Comparison of ENCODE assay signal across 7 mouse cellular contexts in the genomic region with DNA sequence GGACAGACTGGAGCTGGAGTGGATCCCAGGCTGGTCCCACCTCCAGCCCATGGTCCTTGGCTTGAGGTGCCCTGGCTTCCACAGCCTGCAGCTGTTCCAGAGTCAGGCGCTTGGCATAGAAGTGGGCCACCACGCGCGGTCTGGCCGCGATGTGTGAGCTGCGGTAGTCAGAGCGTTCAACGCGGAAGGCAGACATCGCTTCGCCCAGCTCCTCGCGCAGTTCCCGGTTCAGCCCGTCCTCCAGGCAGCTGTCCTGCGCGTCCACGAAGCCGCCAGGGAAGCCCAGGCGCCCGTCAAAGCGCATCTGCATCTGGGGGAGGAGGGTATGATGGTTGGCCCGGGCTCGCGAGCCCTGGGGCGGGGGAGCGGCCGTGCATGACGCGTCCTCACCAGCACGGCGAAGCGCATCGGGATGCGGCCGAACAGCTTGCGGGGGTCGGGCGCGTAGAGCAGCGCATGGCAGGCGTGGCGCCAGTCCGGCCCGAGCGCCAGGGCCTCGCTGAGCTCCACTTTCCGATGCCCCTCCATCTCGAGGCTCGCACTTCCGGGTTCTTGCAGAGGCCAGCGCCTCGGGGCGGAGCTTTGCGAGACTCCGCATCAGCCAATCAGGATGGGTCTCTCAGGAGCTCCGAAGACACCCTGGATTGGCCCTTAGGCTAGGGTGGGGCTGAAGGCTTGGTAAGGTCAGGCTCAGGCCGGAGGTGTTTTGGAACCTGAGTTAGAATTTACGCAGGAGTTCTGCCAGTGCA. TPM values are rescaled to one million over a fixed set of nuclear protein-coding genes. Genes with fewer than 3 reads are reported as not detected.
DNase-seq lines count a peak whose midpoint lies in the region; ATAC-seq lines count a peak whose summit lies in the region.

TSS of gene Nudt16 (minus strand) at position 572 of the 749 bp plus-strand sequence.

- ATAC-seq in intestine, embryonic 16.5 days: peak; percentile 99
- ATAC-seq in midbrain, embryonic 11.5 days (ENCODE audit: low FRiP score): peak; percentile 100

- no peaks in the 10 kb centered on the region for H3K27me3 ChIP-seq in intestine, embryonic 16.5 days (replicated peaks; ENCODE audit: control insufficient read depth, insufficient read depth, low read length)
- H3K27me3 ChIP-seq in midbrain, embryonic 11.5 days (ENCODE audit: control insufficient read depth, insufficient read depth, low read length): no peaks in the 10 kb centered on the region

- H3K9ac ChIP-seq in intestine, embryonic 16.5 days (ENCODE audit: low read depth, low read length): peak within 1 kb of the TSS; percentile 83
- H3K9ac ChIP-seq in midbrain, embryonic 11.5 days (ENCODE audit: low read length): peak within 1 kb of the TSS; percentile 85

- H3K9me3 ChIP-seq in intestine, embryonic 16.5 days (ENCODE audit: control insufficient read depth, low read length): no peaks in the 10 kb centered on the region
- no peaks in the 10 kb centered on the region for H3K9me3 ChIP-seq in midbrain, embryonic 11.5 days (ENCODE audit: control insufficient read depth, low read length)

- peak within 1 kb of the TSS; percentile 86 for H3K27ac ChIP-seq in intestine, embryonic 16.5 days (ENCODE audit: low read length)
- peak within 1 kb of the TSS; percentile 77 for H3K27ac ChIP-seq in midbrain, embryonic 11.5 days (ENCODE audit: low read depth, low read length)

- intact Hi-C loops in left cerebral cortex, postnatal 36 days (cut with DNase I): loop anchor here (2.0 kb wide), 1 partner anchor 121 kb away; no protein-coding TSS in a partner anchor

- peaks cover 13% of the 10 kb centered on the region for H3K4me1 ChIP-seq in intestine, embryonic 16.5 days (ENCODE audit: control insufficient read depth, insufficient read depth, low read length)
- peaks cover 5% of the 10 kb centered on the region; the same call in 1 of the 2 replicates for H3K4me1 ChIP-seq in midbrain, embryonic 11.5 days (ENCODE audit: control insufficient read depth, insufficient read depth, low read length)

- no peaks in the 10 kb centered on the region for H3K36me3 ChIP-seq in intestine, embryonic 16.5 days (ENCODE audit: control insufficient read depth, insufficient read depth, low read length)
- H3K36me3 ChIP-seq in midbrain, embryonic 11.5 days (ENCODE audit: control insufficient read depth, insufficient read depth, low read length): no peaks in the 10 kb centered on the region

- H3K4me3 ChIP-seq in intestine, embryonic 16.5 days (ENCODE audit: low read length): peak within 1 kb of the TSS; percentile 78
- H3K4me3 ChIP-seq in midbrain, embryonic 11.5 days (ENCODE audit: low read depth, low read length): peak within 1 kb of the TSS; percentile 71

- under 1% methylated on average over 60 of the region's 60 CpGs for WGBS in intestine, embryonic 16.5 days
- whole genome bisulfite sequencing in midbrain, embryonic 11.5 days: under 1% methylated on average over 60 of the region's 60 CpGs

- peak; percentile 92 for DNase-seq in adrenal gland, adult 8-10 months
- peak; percentile 89 for DNase-seq in embryo, embryonic 9.5 days (ENCODE audit: extremely low spot score)
- peak; percentile 69 to 88 for DNase-seq in gastrocnemius, postnatal 4 days (ENCODE audit: low spot score in 2 of 2)
- peak; percentile 87 to 90 for DNase-seq in left cerebral cortex, postnatal 36 days (ENCODE audit: low spot score in 2 of 2)
- DNase-seq in midbrain, embryonic 11.5 days (ENCODE audit: low spot score, missing footprints): peak; percentile 97
- peak; percentile 94 for DNase-seq in skeletal muscle tissue, adult 2 months (ENCODE audit: low read depth, low spot score)

- peak within 1 kb of the TSS; percentile 85 for H3K4me2 ChIP-seq in intestine, embryonic 16.5 days (ENCODE audit: low read depth, low read length)
- peak within 1 kb of the TSS; percentile 88 for H3K4me2 ChIP-seq in midbrain, embryonic 11.5 days

RNA-seq across cellular contexts. Expression of gene Nudt16, which starts in this region (rescaled TPM):
- 10 to 100 TPM; 17.2 to 29.5 (median 22.6) TPM for total RNA-seq in adrenal gland, adult 8-10 months (2022)
- 10 to 100 TPM; 10.2 to 10.5 TPM for total RNA-seq in gastrocnemius, postnatal 4 days (2021)
- polyA plus RNA-seq in intestine, embryonic 16.5 days (2015; fragmentation: Nextera tagmentation; extraction: Ambion mirVana): 28.4 and 29.5 TPM in 2 replicates
- 10 to 100 TPM; 17.2 to 18.9 TPM for total RNA-seq in left cerebral cortex, postnatal 36 days (2021)
- polyA plus RNA-seq in midbrain, embryonic 11.5 days (2014; fragmentation: Nextera tagmentation; extraction: Ambion mirVana): 17.2 and 18.4 TPM in 2 replicates

Comparison
In these comparisons a context has a peak if more than half of its experiments do, and no peak if none do; other contexts are left out.
1. Peak in every context shown above with its lines: DNase-seq, ATAC-seq, H3K4me3 ChIP-seq and H3K27ac ChIP-seq.